Mouse (Mus musculus) MEL-GATA-1-ER (cell line): Measurements from ENCODE around the gene Mecr.
"Not testable (repeated sequence)": the region's sequence is repeated elsewhere in the genome, so short reads cannot be mapped to it uniquely, and the experiment has no call there.

Experiments
- DNase-seq: peaks from one replicate; pipeline ENCODE4 v3.0.0-alpha.2; 2012; ENCODE audit warnings: low read depth; ENCODE audit errors: extremely low read depth

Gene Mecr

GRCm38 (mm10) chr4:131843290-131843743 is at the start of gene Mecr:
Mecr (plus strand) TSS chr4:131843470.
- DNase-seq: peak; percentile 59

- no peak for DNase-seq
These were observed 46.8 kb upstream of the Mecr start for GRCm38 (mm10) chr4:131796312-131797080.

- no peak for DNase-seq
These were observed 45.8 kb upstream of the Mecr start for GRCm38 (mm10) chr4:131797483-131797882.

DNA sequence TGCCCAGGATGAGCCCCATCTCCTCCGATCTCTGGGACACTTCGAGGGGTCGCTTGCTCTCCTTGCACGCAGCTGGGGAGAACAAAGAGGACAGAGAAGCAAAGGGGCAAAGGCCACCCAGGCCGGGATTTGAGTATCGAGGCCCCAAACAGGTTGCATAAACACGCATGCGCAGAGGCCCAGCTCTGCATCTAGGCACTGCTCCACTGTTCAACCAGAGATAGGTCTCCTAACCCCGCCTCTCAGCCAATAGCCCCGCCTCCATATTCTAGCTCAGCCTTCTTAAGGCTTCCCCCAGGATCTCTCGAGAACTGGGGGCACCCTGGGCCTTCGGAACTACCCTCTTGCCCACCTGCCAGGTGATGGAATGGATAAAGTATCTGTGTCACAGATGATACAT is 45.4 kb upstream of the Mecr start:
- no peak for DNase-seq

DNA sequence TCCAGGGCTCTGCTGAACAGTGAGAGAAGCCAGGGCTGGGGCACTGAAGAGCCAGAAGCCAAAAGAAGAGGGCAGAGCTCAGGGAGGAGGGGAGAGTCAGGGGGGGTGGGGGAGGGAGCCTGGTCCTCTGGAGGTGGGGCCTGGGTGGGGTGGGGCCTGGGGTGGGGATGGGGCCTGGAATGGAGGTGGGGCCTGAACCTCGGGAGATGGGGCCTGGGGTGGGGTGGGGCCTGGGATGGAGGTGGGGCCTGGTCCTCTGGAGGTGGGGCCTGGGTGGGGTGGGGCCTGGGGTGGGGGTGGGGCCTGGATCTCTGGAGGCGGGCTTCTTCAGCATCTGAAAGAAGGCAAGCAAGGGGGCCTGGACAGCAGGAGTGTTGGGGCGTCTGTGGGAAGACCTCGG is 44.3 kb upstream of the Mecr start:
- DNase-seq: no peak

- DNase-seq: no peak
These were observed 39.4 kb upstream of the Mecr start for GRCm38 (mm10) chr4:131803846-131804245.

DNA sequence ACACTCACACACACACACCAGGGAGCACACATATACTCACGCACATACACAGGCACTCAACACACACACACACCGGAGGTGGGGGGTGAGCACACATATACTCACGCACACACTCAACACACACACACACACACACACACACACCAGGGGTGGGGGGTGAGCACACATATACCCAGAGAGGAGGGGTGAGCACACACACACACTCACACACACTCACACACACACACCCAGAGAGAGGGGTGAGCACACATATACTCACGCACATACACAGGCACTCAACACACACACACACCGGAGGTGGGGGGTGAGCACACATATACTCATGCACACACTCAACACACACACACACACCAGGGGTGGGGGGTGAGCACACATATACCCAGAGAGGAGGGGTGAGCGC is 38.5 kb upstream of the Mecr start:
- not testable (repeated sequence) for DNase-seq

GRCm38 (mm10) chr4:131805255-131805654 is 38.0 kb upstream of the Mecr start:
- DNase-seq: no peak

- DNase-seq: no peak
These were observed 30.8 kb upstream of the Mecr start for GRCm38 (mm10) chr4:131812458-131812857.

- no peak for DNase-seq
These were observed 29.5 kb upstream of the Mecr start for GRCm38 (mm10) chr4:131813798-131814197.

- no peak for DNase-seq
These were observed 28.4 kb upstream of the Mecr start for GRCm38 (mm10) chr4:131814869-131815268.

DNA sequence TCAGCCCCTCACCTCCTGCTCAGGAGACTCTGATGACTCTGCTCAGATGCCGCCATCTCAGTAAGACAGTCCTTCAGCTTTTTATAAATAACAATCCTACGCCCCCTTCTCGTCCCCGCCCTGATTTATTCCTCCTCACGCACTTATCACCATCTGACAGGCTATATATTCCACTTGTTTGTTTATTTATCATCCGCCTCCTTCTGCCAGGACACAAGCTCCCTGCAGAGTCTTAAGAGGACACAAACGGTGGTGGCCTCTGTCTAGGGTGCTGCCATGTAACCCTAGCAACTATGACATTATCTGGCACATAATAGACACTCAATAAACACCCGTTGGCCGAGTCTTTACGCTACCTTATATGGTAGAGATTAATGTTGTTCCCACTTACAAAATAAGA is 27.5 kb upstream of the Mecr start:
- no peak for DNase-seq

DNA sequence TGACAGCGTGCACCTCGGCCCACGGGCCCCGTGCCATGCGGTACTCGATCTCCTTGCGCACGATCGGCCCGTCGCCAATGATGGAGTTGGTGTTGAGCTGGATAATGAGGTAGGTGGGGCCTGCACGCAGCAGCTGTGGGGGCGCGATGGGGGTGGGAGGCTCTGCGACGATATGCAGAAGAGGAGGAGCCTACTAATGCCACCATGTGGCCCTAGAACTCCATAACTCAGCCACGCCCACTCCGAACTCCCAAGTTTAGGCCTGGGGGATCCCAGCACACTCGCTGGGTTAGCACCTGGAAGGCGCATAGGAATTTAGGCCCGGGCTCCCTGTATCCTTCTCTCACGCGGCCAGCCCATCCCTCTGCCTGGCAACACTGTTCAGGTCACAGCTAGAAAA is 24.3 kb upstream of the Mecr start:
- no peak for DNase-seq

DNA sequence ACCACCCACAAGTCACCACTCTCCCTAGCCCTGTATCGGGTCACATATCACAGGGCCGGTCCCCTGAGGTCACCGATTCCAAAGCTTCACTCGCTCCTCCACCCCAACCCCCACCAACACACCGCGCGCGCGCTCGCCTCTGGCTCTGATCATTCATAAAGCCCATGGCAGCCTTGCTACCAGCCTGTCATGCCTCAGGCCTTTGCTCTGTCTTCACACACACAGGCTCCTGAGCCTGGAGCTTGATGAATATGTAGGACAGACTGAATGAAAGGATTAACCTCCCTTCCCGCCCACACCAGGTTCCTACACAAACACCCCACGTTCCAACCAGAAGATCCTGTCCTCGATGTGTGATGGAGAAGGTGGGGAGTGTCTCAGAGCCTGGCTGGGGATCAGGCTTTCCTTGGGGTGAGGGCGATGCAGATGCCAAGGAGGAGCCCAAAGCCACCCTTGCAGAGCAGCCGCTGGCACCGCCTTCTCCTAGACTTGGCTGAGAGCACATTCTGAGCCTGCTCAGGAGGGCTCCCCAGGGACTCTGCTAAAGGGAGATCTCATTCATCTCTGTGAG is 22.0 kb upstream of the Mecr start:
- DNase-seq: no peak

GRCm38 (mm10) chr4:131822583-131822982 is 20.7 kb upstream of the Mecr start:
- no peak for DNase-seq

GRCm38 (mm10) chr4:131824939-131825338 is 18.3 kb upstream of the Mecr start:
- no peak for DNase-seq

DNA sequence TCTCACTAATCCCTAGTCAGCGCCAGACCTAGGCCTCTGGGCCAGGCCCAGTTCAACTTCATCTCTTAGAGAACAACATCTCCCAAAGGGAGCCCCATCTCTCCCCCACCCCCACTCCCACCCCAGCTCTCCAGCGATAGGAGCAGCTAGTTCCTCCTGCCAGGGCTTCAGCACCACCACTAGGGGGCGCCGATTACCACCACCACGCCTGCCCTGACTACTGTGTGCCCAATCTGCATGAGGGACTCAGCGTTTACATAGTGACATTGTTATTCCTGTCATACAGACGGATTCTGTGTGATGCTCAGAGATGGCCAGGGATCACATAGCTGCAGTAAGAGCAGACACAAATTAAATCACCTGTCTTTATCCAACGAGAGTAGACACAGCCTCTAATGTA is 17.4 kb upstream of the Mecr start:
- no peak for DNase-seq

DNA sequence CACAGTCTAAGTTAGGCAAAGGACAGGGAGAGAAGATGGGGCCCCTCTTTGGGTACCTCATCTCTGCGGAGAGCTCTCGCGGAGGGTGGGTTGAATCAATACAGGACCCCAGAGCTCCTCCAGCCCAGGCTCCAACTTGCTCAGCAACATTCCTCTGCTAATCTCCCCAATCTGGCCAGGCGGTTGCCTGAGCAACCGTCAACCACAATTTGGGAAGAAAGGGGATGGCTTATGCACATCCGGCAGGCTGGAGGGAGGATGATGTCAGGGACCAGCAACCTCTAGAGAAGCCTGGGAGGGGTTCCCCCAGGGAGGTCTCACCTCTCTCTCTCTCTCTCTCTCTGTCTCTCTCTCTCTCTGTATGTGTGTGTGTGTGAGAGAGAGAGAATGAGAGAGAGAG is 16.4 kb upstream of the Mecr start:
- no peak for DNase-seq

GRCm38 (mm10) chr4:131829123-131829522 is 14.1 kb upstream of the Mecr start:
- DNase-seq: peak; percentile 84

GRCm38 (mm10) chr4:131831546-131832045 is 11.7 kb upstream of the Mecr start:
- no peak for DNase-seq

GRCm38 (mm10) chr4:131832759-131833407 is 10.4 kb upstream of the Mecr start:
- no peak for DNase-seq

- no peak for DNase-seq
These were observed 9.2 kb upstream of the Mecr start for GRCm38 (mm10) chr4:131833971-131834609.
